In the genomic region with DNA sequence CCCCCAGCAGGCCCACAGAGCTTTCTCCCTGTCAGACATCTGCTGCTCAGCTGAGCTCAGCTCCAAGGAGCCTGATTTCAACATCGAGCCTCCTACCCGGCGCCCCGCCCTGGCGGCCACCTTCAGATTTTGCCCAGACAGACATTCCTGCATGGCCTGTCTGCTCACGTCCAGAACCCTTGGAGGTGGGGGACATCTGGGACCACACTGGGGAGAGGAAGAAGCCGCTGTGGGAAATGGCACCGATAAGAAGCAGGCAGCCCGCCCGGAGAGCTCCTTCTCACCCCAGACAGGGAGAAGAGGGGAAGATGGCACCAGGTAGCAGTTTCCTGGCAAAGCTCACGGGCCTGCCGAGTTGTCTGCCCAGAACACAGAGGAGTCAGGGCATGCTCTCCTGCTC, we compare ENCODE assay signal across 11 mouse cellular contexts.
DNase-seq lines count a peak whose midpoint lies in the region; ATAC-seq and TF ChIP-seq lines count a peak whose summit lies in the region.
"Had no signal": no experiment of that assay in that cellular context is flagged by ENCODE, and none has a peak within 500 bp of the region (broad histone marks: within the 10 kb centered on the region; RNA-seq: fewer than 3 reads in every experiment).

No protein-coding gene starts in this region.

- H3K4me3 ChIP-seq in hindbrain, embryonic 10.5 days = no peak overlapping the region
- no peak overlapping the region for H3K4me3 ChIP-seq in hindbrain, postnatal 0 days (ENCODE audit: low read length)
- H3K4me3 ChIP-seq in ES-Bruce4 (ENCODE audit: low read depth, low read length) = no peak overlapping the region
- H3K4me3 ChIP-seq in embryonic fibroblast, embryonic 13.5 days (ENCODE audit: insufficient read depth, low read length) = no peak overlapping the region

- TF ChIP-seq POLR2A in ES-Bruce4 (IDR thresholded peaks at IDR 0.05; ENCODE audit: insufficient read depth, low read length) = no peak
- TF ChIP-seq POLR2A in embryonic fibroblast, embryonic 13.5 days (IDR thresholded peaks at IDR 0.05; ENCODE audit: low read depth, low read length) = no peak

- no peak overlapping the region for H3K9ac ChIP-seq in hindbrain, postnatal 0 days (replicated peaks; ENCODE audit: low read length)
- no peak overlapping the region for H3K9ac ChIP-seq in ES-Bruce4 (ENCODE audit: low read depth, poor library complexity, severe bottlenecking)

- ATAC-seq in hindbrain, postnatal 0 days = no peak

- peaks cover 51% of the 10 kb centered on the region for H3K4me1 ChIP-seq in hindbrain, embryonic 10.5 days (replicated peaks)
- H3K4me1 ChIP-seq in hindbrain, postnatal 0 days (ENCODE audit: insufficient read depth, low read length) = peaks cover 25% of the 10 kb centered on the region
- peaks cover 10% of the 10 kb centered on the region for H3K4me1 ChIP-seq in ES-Bruce4 (ENCODE audit: control insufficient read depth, insufficient read depth, low read length)
- H3K4me1 ChIP-seq in embryonic fibroblast, embryonic 13.5 days (ENCODE audit: control insufficient read depth, insufficient read depth, low read length) = peaks cover 22% of the 10 kb centered on the region

- H3K4me2 ChIP-seq in hindbrain, postnatal 0 days (ENCODE audit: low read depth, low read length) = no peak overlapping the region

- TF ChIP-seq EP300 in ES-Bruce4 (IDR thresholded peaks at IDR 0.05; ENCODE audit: insufficient read depth, low read depth, low read length) = 0 out of 2 replicates have a peak, but pooled peaks have one; percentile 0

- WGBS in hindbrain, embryonic 10.5 days = 82% methylated on average over 12 of the region's 12 CpGs
- WGBS in hindbrain, postnatal 0 days = 64% methylated on average over 12 of the region's 12 CpGs

- no peaks in the 10 kb centered on the region for H3K9me3 ChIP-seq in hindbrain, embryonic 10.5 days
- H3K9me3 ChIP-seq in hindbrain, postnatal 0 days (ENCODE audit: low read length) = no peaks in the 10 kb centered on the region
- no peaks in the 10 kb centered on the region for H3K9me3 ChIP-seq in ES-Bruce4 (replicated peaks; ENCODE audit: control insufficient read depth, insufficient read depth, low read length, poor library complexity, severe bottlenecking)

- peak overlapping the region; percentile 37 for H3K27ac ChIP-seq in hindbrain, embryonic 10.5 days
- H3K27ac ChIP-seq in hindbrain, postnatal 0 days = no peak overlapping the region; the same call in 1 of the 2 replicates
- no peak overlapping the region for H3K27ac ChIP-seq in ES-Bruce4 (ENCODE audit: insufficient read depth, low read length)
- H3K27ac ChIP-seq in embryonic fibroblast, embryonic 13.5 days (ENCODE audit: insufficient read depth, low read length) = peak overlapping the region; percentile 5

- H3K27me3 ChIP-seq in hindbrain, embryonic 10.5 days (ENCODE audit: insufficient read depth, poor library complexity, severe bottlenecking) = no peaks in the 10 kb centered on the region
- no peaks in the 10 kb centered on the region for H3K27me3 ChIP-seq in hindbrain, postnatal 0 days (ENCODE audit: insufficient read depth, low read length)
- H3K27me3 ChIP-seq in ES-Bruce4 (ENCODE audit: control insufficient read depth, insufficient read depth, low read length, poor library complexity, severe bottlenecking) = no peaks in the 10 kb centered on the region

- DNase-seq in adrenal gland, postnatal 14 days = peak; percentile 55
- DNase-seq in adrenal gland, postnatal 36 days = no peak
- no peak for DNase-seq in hindbrain, embryonic 10.5 days (ENCODE audit: low spot score)
- DNase-seq in hindbrain, postnatal 0 days (ENCODE audit: low spot score) = no peak
- no peak for DNase-seq in lung, postnatal 10 days
- no peak for DNase-seq in retina, postnatal 1 day
- DNase-seq: heart, adult 18-20 months; kidney, postnatal 36 days; lung, adult 2 months had no signal

- no peak for TF ChIP-seq CTCF in hindbrain, postnatal 0 days (IDR thresholded peaks at IDR 0.05; ENCODE audit: low read depth)
- TF ChIP-seq CTCF in ES-Bruce4 (IDR thresholded peaks at IDR 0.05; ENCODE audit: low read depth, low read length) = no peak
- TF ChIP-seq CTCF in embryonic fibroblast, embryonic 13.5 days (IDR thresholded peaks at IDR 0.05; ENCODE audit: borderline replicate concordance, insufficient read depth, low read length) = no peak

- peaks cover 67% of the 10 kb centered on the region for H3K36me3 ChIP-seq in hindbrain, embryonic 10.5 days
- H3K36me3 ChIP-seq in hindbrain, postnatal 0 days (ENCODE audit: insufficient read depth, low read length) = no peaks in the 10 kb centered on the region
- no peaks in the 10 kb centered on the region for H3K36me3 ChIP-seq in ES-Bruce4 (ENCODE audit: control insufficient read depth, insufficient read depth, low read length, poor library complexity, severe bottlenecking)

Comparison
In these comparisons a context has a peak if more than half of its experiments do, and no peak if none do; other contexts are left out.
1. H3K27ac ChIP-seq: peak in hindbrain, embryonic 10.5 days (single experiment) and embryonic fibroblast, embryonic 13.5 days (single experiment); none in hindbrain, postnatal 0 days (single experiment) and ES-Bruce4 (single experiment).